Mouse (Mus musculus) MEL (cell line): ENCODE data around the gene Nadk2. TPM values are rescaled to one million over a fixed set of nuclear protein-coding genes. Genes with fewer than 3 reads are reported as not detected.

Source experiments
- DNase-seq: peaks from one replicate; pipeline ENCODE4 v3.0.0; 2011; ENCODE audit warnings: low read depth, low spot score
- H3K27ac ChIP-seq: 2 replicates; pipeline ENCODE4 v1.5.1; 2012; ENCODE audit warnings: low read depth, mild to moderate bottlenecking, control low read depth, low read length, moderate library complexity; ENCODE audit not compliant: control insufficient read depth
- H3K27me3 ChIP-seq, 2 experiments: fragments of 150-350 bp in 1 of 2; sonication (generic) in 1 of 2; 2 replicates each; pipeline ENCODE4 v1.6.1; 2012; ENCODE audit warnings: low read length in 2 of 2, mild to moderate bottlenecking in 2 of 2, improper control_type of control experiment in 1 of 2, moderate library complexity in 1 of 2; ENCODE audit not compliant: insufficient read depth in 2 of 2, control insufficient read depth in 1 of 2
- H3K36me3 ChIP-seq, 2 experiments: 2 replicates each; pipeline ENCODE4 v1.6.1; 2012 to 2014; ENCODE audit warnings: low read length in 2 of 2, improper control_type of control experiment in 1 of 2, inconsistent platforms in 1 of 2, mild to moderate bottlenecking in 1 of 2; ENCODE audit not compliant: insufficient read depth in 2 of 2, control insufficient read depth in 1 of 2
- H3K4me1 ChIP-seq, 2 experiments: fragments of 150-350 bp in 1 of 2; sonication (generic) in 1 of 2; 2 replicates each; pipeline ENCODE4 v1.6.1; 2012; ENCODE audit warnings: low read length in 2 of 2, improper control_type of control experiment in 1 of 2, mild to moderate bottlenecking in 1 of 2; ENCODE audit not compliant: insufficient read depth in 2 of 2, control insufficient read depth in 1 of 2
- H3K4me3 ChIP-seq, 2 experiments: fragments of 150-350 bp in 1 of 2; sonication (generic) in 1 of 2; 2 replicates each; pipeline ENCODE4 v1.5.1; 2012; ENCODE audit warnings: low read depth in 2 of 2, low read length in 2 of 2, mild to moderate bottlenecking in 2 of 2, moderate library complexity in 2 of 2, control low read depth in 1 of 2, improper control_type of control experiment in 1 of 2; ENCODE audit not compliant: control insufficient read depth in 1 of 2, insufficient read depth in 1 of 2
- H3K79me2 ChIP-seq: 2 replicates; pipeline ENCODE4 v1.6.1; 2012; ENCODE audit warnings: mild to moderate bottlenecking, low read length, moderate library complexity; ENCODE audit not compliant: control insufficient read depth, poor library complexity, insufficient read depth
- H3K9ac ChIP-seq: 2 replicates; pipeline ENCODE4 v1.6.1; 2012; ENCODE audit warnings: low read depth, mild to moderate bottlenecking, control low read depth, low read length, moderate library complexity; ENCODE audit not compliant: control insufficient read depth, poor library complexity, severe bottlenecking
- H3K9me3 ChIP-seq: fragments of 150-350 bp; sonication (generic); replicated peaks from 2 replicates; pipeline ENCODE4 v1.6.1; 2012; ENCODE audit warnings: mild to moderate bottlenecking, low read length, improper control_type of control experiment, moderate library complexity; ENCODE audit not compliant: insufficient read depth
- BHLHE40 ChIP-seq: IDR thresholded peaks from 2 replicates; pipeline ENCODE4 v1.6.1; 2012; ENCODE audit warnings: low read depth, mild to moderate bottlenecking, inconsistent platforms, low read length, improper control_type of control experiment, borderline replicate concordance
- CHD1 ChIP-seq: IDR thresholded peaks from 2 replicates; pipeline ENCODE4 v1.6.1; 2012; ENCODE audit warnings: low read depth, mild to moderate bottlenecking, inconsistent platforms, low read length, improper control_type of control experiment
- CHD2 ChIP-seq: IDR thresholded peaks from 2 replicates; pipeline ENCODE4 v1.6.1; 2011; ENCODE audit warnings: low read length, improper control_type of control experiment
- CTCF ChIP-seq, 3 experiments: IDR thresholded peaks in 2 of 3; conservative IDR thresholded peaks in 1 of 3; 2 replicates each; pipeline ENCODE4 v1.5.1; 2011 to 2012; ENCODE audit warnings: low read length in 3 of 3, low read depth in 2 of 3, mild to moderate bottlenecking in 2 of 3, improper control_type of control experiment in 1 of 3, inconsistent platforms in 1 of 3, mixed read lengths in 1 of 3, moderate library complexity in 1 of 3; ENCODE audit not compliant: control insufficient read depth in 1 of 3, insufficient read depth in 1 of 3, poor library complexity in 1 of 3, severe bottlenecking in 1 of 3
- E2F4 ChIP-seq: IDR thresholded peaks from 2 replicates; pipeline ENCODE4 v1.6.1; 2011; ENCODE audit warnings: low read depth, low read length, improper control_type of control experiment, borderline replicate concordance
- ELF1 ChIP-seq: IDR thresholded peaks from 2 replicates; pipeline ENCODE4 v1.6.1; 2014; ENCODE audit warnings: low read depth, mild to moderate bottlenecking, inconsistent platforms, low read length, improper control_type of control experiment, moderate library complexity
- EP300 ChIP-seq, 2 experiments: IDR thresholded peaks; 2 replicates each; pipeline ENCODE4 v1.6.1; 2011; ENCODE audit warnings: improper control_type of control experiment in 2 of 2, low read length in 2 of 2, low read depth in 1 of 2, mild to moderate bottlenecking in 1 of 2
- ETS1 ChIP-seq: IDR thresholded peaks from 2 replicates; pipeline ENCODE4 v1.6.1; 2012; ENCODE audit warnings: low read depth, mild to moderate bottlenecking, inconsistent platforms, low read length, improper control_type of control experiment, moderate library complexity
- GATA1 ChIP-seq: IDR thresholded peaks from 2 replicates; pipeline ENCODE4 v1.6.1; 2011; ENCODE audit warnings: low read depth, low read length, improper control_type of control experiment
- HCFC1 ChIP-seq: IDR thresholded peaks from 2 replicates; pipeline ENCODE4 v1.6.1; 2012; ENCODE audit warnings: low read depth, mild to moderate bottlenecking, inconsistent platforms, low read length, improper control_type of control experiment, moderate library complexity
- JUND ChIP-seq: IDR thresholded peaks from 2 replicates; pipeline ENCODE4 v1.6.1; 2011; ENCODE audit warnings: low read depth, mild to moderate bottlenecking, improper control_type of control experiment, low read length
- KAT2A ChIP-seq: conservative IDR thresholded peaks from 2 replicates; pipeline ENCODE4 v1.6.1; 2012; ENCODE audit warnings: low read depth, low read length, improper control_type of control experiment, inconsistent platforms
- MAFK ChIP-seq: IDR thresholded peaks from 2 replicates; pipeline ENCODE4 v1.6.1; 2011; ENCODE audit warnings: low read depth, mild to moderate bottlenecking, low read length, improper control_type of control experiment, borderline replicate concordance
- MAX ChIP-seq: IDR thresholded peaks from 2 replicates; pipeline ENCODE4 v1.6.1; 2011; ENCODE audit warnings: low read length, improper control_type of control experiment
- MAZ ChIP-seq: IDR thresholded peaks from 2 replicates; pipeline ENCODE4 v1.6.1; 2012; ENCODE audit warnings: low read depth, mild to moderate bottlenecking, inconsistent platforms, low read length, improper control_type of control experiment
- MEF2A ChIP-seq: IDR thresholded peaks from 2 replicates; pipeline ENCODE4 v1.6.1; 2014; ENCODE audit warnings: low read depth, mild to moderate bottlenecking, inconsistent platforms, low read length, improper control_type of control experiment; ENCODE audit not compliant: poor library complexity, insufficient replicate concordance, severe bottlenecking; ENCODE audit errors: extremely low read depth
- MXI1 ChIP-seq: IDR thresholded peaks from 2 replicates; pipeline ENCODE4 v1.6.1; 2011; ENCODE audit warnings: mild to moderate bottlenecking, low read depth, low read length, improper control_type of control experiment
- MYB ChIP-seq: IDR thresholded peaks from 2 replicates; pipeline ENCODE4 v1.6.1; 2011; ENCODE audit warnings: mild to moderate bottlenecking, low read depth, low read length, improper control_type of control experiment
- MYC ChIP-seq: IDR thresholded peaks from 2 replicates; pipeline ENCODE4 v1.6.1; 2011; ENCODE audit warnings: low read depth, mild to moderate bottlenecking, low read length, improper control_type of control experiment, moderate library complexity
- NELFE ChIP-seq: IDR thresholded peaks from 2 replicates; pipeline ENCODE4 v1.6.1; 2011; ENCODE audit warnings: low read depth, low read length, improper control_type of control experiment
- POLR2A ChIP-seq, 2 experiments: IDR thresholded peaks; 2 replicates each; pipeline ENCODE4 v1.6.1; 2011 to 2012; ENCODE audit warnings: low read length in 2 of 2, mild to moderate bottlenecking in 2 of 2, control low read depth in 1 of 2, improper control_type of control experiment in 1 of 2, low read depth in 1 of 2, moderate library complexity in 1 of 2; ENCODE audit not compliant: control insufficient read depth in 1 of 2, insufficient read depth in 1 of 2, poor library complexity in 1 of 2
- POLR2AphosphoS2 ChIP-seq: IDR thresholded peaks from 2 replicates; pipeline ENCODE4 v1.6.1; 2011; ENCODE audit warnings: low read length, improper control_type of control experiment
- POLR2AphosphoS5 ChIP-seq: IDR thresholded peaks from 2 replicates; pipeline ENCODE4 v1.6.1; 2012; ENCODE audit warnings: low read depth, borderline replicate concordance, mild to moderate bottlenecking, inconsistent platforms, low read length, moderate library complexity, mixed read lengths
- RAD21 ChIP-seq: IDR thresholded peaks from 2 replicates; pipeline ENCODE4 v1.6.1; 2011; ENCODE audit warnings: mild to moderate bottlenecking, low read depth, low read length, improper control_type of control experiment
- RCOR1 ChIP-seq: IDR thresholded peaks from 2 replicates; pipeline ENCODE4 v1.6.1; 2012; ENCODE audit warnings: low read depth, mild to moderate bottlenecking, inconsistent platforms, low read length, improper control_type of control experiment
- SIN3A ChIP-seq: IDR thresholded peaks from 2 replicates; pipeline ENCODE4 v1.6.1; 2012; ENCODE audit warnings: low read length, improper control_type of control experiment, inconsistent platforms
- SMC3 ChIP-seq: IDR thresholded peaks from 2 replicates; pipeline ENCODE4 v1.6.1; 2011; ENCODE audit warnings: low read depth, low read length, improper control_type of control experiment
- TAL1 ChIP-seq: IDR thresholded peaks from 2 replicates; pipeline ENCODE4 v1.6.1; 2012; ENCODE audit warnings: mild to moderate bottlenecking, inconsistent platforms, low read length, moderate library complexity, mixed read lengths
- TBP ChIP-seq: IDR thresholded peaks from 2 replicates; pipeline ENCODE4 v1.8.0; 2011; ENCODE audit warnings: low read depth, low read length, improper control_type of control experiment
- TCF12 ChIP-seq: IDR thresholded peaks from 2 replicates; pipeline ENCODE4 v1.6.1; 2014; ENCODE audit warnings: low read depth, mild to moderate bottlenecking, inconsistent platforms, low read length, improper control_type of control experiment, moderate library complexity
- UBTF ChIP-seq: IDR thresholded peaks from 2 replicates; pipeline ENCODE4 v1.6.1; 2012; ENCODE audit warnings: low read depth, mild to moderate bottlenecking, inconsistent platforms, low read length, improper control_type of control experiment, moderate library complexity, borderline replicate concordance; ENCODE audit not compliant: insufficient read depth
- USF2 ChIP-seq, 2 experiments: IDR thresholded peaks; 2 replicates each; pipeline ENCODE4 v1.6.1; 2011 to 2012; ENCODE audit warnings: improper control_type of control experiment in 2 of 2, low read length in 2 of 2, borderline replicate concordance in 1 of 2, inconsistent platforms in 1 of 2, low read depth in 1 of 2, mild to moderate bottlenecking in 1 of 2; ENCODE audit not compliant: insufficient read depth in 1 of 2
- ZC3H11A ChIP-seq: IDR thresholded peaks from 2 replicates; pipeline ENCODE4 v1.6.1; 2012; ENCODE audit warnings: low read depth, mild to moderate bottlenecking, inconsistent platforms, low read length, improper control_type of control experiment
- ZMIZ1 ChIP-seq: IDR thresholded peaks from 2 replicates; pipeline ENCODE4 v1.6.1; 2012; ENCODE audit warnings: low read depth, mild to moderate bottlenecking, inconsistent platforms, low read length, improper control_type of control experiment, moderate library complexity
- ZNF384 ChIP-seq: IDR thresholded peaks from 2 replicates; pipeline ENCODE4 v1.6.1; 2012; ENCODE audit warnings: low read depth, mild to moderate bottlenecking, inconsistent platforms, low read length, improper control_type of control experiment
- polyA plus RNA-seq, 2 experiments: library from polyadenylated mRNA; stranded (reverse) in 1 of 2; unstranded in 1 of 2; fragments of >175 nt in 1 of 2; fragments of >200 nt in 1 of 2; gene quantifications; 2 replicates each; pipeline versions ENCODE4 v1.2.1 to v1.2.4; 2012; ENCODE audit warnings: low replicate concordance in 2 of 2, low read depth in 1 of 2; ENCODE audit not compliant: insufficient read length in 2 of 2, insufficient read depth in 1 of 2, missing spikeins in 1 of 2
- total RNA-seq: library from RNA; depleted of rRNA; stranded (reverse); fragments of 300-350 nt; gene quantifications from 2 replicates; pipeline ENCODE4 v1.2.3, GENCODE M21; 2012

Nadk2 gene
- total and polyA plus RNA-seq, 3 experiments = 168 to 659 (median 361) TPM

- TF ChIP-seq MEF2A = no peak
These were observed 3.1 kb downstream of the Nadk2 start (continued) for GRCm38 (mm10) chr15:9074139-9074538.

GRCm38 (mm10) chr15:9074671-9075070 is 3.6 kb downstream of the Nadk2 start:
- H3K79me2 ChIP-seq = peaks cover 72% of the 10 kb centered on the region
- H3K4me3 ChIP-seq = peak overlapping the region; percentile 12 to 95; a peak in 2 of 4 replicates
- peaks cover 2 to 52% of the 10 kb centered on the region in 2 experiments for H3K36me3 ChIP-seq
- DNase-seq = peak; percentile 98
- peaks cover 31 to 40% of the 10 kb centered on the region in 2 experiments for H3K4me1 ChIP-seq
- H3K9me3 ChIP-seq = no peaks in the 10 kb centered on the region
- no peaks in the 10 kb centered on the region for H3K27me3 ChIP-seq
- peak overlapping the region; percentile 70 for H3K9ac ChIP-seq
- no peak; the same call in none of the 2 replicates for TF ChIP-seq MAZ
- TF ChIP-seq POLR2A (IDR thresholded peaks at IDR 0.05; ENCODE audit: control insufficient read depth in 1 of 2, insufficient read depth in 1 of 2, low read depth in 1 of 2, low read length in 2 of 2, poor library complexity in 1 of 2) = peak in 1 of 2 experiments; percentile 54; a peak in 1 of 4 replicates
- TF ChIP-seq RAD21 = no peak
- TF ChIP-seq MAFK = peak; percentile 4
- TF ChIP-seq TBP = peak; percentile 49; the same call in 1 of the 2 replicates
- peak; percentile 46 for TF ChIP-seq MAX
- TF ChIP-seq JUND = peak; percentile 55; the same call in 1 of the 2 replicates
- peak; percentile 98 for TF ChIP-seq GATA1
- TF ChIP-seq USF2 (IDR thresholded peaks at IDR 0.05; ENCODE audit: borderline replicate concordance in 1 of 2, insufficient read depth in 1 of 2, low read depth in 1 of 2, low read length in 2 of 2) = no peak
- TF ChIP-seq ELF1 = no peak
- no peak; the same call in 1 of the 2 replicates for TF ChIP-seq POLR2AphosphoS2
- no peak; the same call in 1 of the 2 replicates for TF ChIP-seq MEF2A
- TF ChIP-seq MYC = peak; percentile 73
- peak; percentile 85; the same call in 1 of the 2 replicates for TF ChIP-seq SIN3A
- peak; percentile 98 for TF ChIP-seq TCF12
- TF ChIP-seq BHLHE40 = peak; percentile 84
- no peak; the same call in 1 of the 2 replicates for TF ChIP-seq ZMIZ1
- TF ChIP-seq RCOR1 = peak; percentile 94
- TF ChIP-seq CHD1 = no peak
- TF ChIP-seq HCFC1 = no peak
- TF ChIP-seq E2F4 = no peak
- no peak for TF ChIP-seq ZNF384
- TF ChIP-seq POLR2AphosphoS5 = no peak
- TF ChIP-seq CTCF (IDR thresholded peaks at IDR 0.05 in 2 of 3, conservative IDR thresholded peaks at IDR 0.05 in 1 of 3; ENCODE audit: control insufficient read depth in 1 of 3, insufficient read depth in 1 of 3, low read depth in 2 of 3, low read length in 3 of 3, poor library complexity in 1 of 3, severe bottlenecking in 1 of 3) = no peak
- TF ChIP-seq TAL1 = peak; percentile 100
- no peak for TF ChIP-seq ZC3H11A
- TF ChIP-seq SMC3 = no peak
- TF ChIP-seq NELFE = no peak
- peak; percentile 98 for TF ChIP-seq MYB
- TF ChIP-seq UBTF = no peak; the same call in 1 of the 2 replicates
- TF ChIP-seq CHD2 = peak; percentile 80
- peak; percentile 97 to 98; a peak in 3 of 4 replicates for TF ChIP-seq EP300 (IDR thresholded peaks at IDR 0.05; ENCODE audit: low read depth in 1 of 2, low read length in 2 of 2)
- TF ChIP-seq KAT2A = no peak
- TF ChIP-seq MXI1 = no peak
- TF ChIP-seq ETS1 = peak; percentile 96
- TF ChIP-seq, all 39 proteins: peak for 16
- peak overlapping the region; percentile 100 for H3K27ac ChIP-seq
